Mouse (Mus musculus): Measurements from ENCODE around the gene Xrcc6. TPM values are rescaled to one million over a fixed set of nuclear protein-coding genes. Genes with fewer than 3 reads are reported as not detected.

The Xrcc6 gene
- polyA plus RNA-seq, 1 experiment = 183 TPM

GRCm38 (mm10) chr15:81954151-81954583 is 33.5 kb upstream of the Xrcc6 start:
- H3K27ac ChIP-seq (ENCODE audit: control insufficient read depth, insufficient read depth, low read length) = no peak overlapping the region
- H3K36me3 ChIP-seq (ENCODE audit: control insufficient read depth, insufficient read depth, low read length) = peaks cover 21% of the 10 kb centered on the region
- DNase-seq = no peak
- no peaks in the 10 kb centered on the region for H3K27me3 ChIP-seq (ENCODE audit: control insufficient read depth, insufficient read depth, low read length)
- WGBS = 96% methylated on average over 9 of the region's 9 CpGs
- no peaks in the 10 kb centered on the region for H3K4me1 ChIP-seq (replicated peaks; ENCODE audit: control insufficient read depth, insufficient read depth, low read length)
- TF ChIP-seq CTCF (IDR thresholded peaks at IDR 0.05; ENCODE audit: borderline replicate concordance, control insufficient read depth, extremely low read depth, insufficient read depth, low read length, poor library complexity) = no peak
- TF ChIP-seq POLR2A (IDR thresholded peaks at IDR 0.05; ENCODE audit: control insufficient read depth, extremely low read depth, insufficient read depth, low read length, poor library complexity) = no peak
- no peak overlapping the region for H3K4me3 ChIP-seq (ENCODE audit: control insufficient read depth, insufficient read depth, low read length)

DNA sequence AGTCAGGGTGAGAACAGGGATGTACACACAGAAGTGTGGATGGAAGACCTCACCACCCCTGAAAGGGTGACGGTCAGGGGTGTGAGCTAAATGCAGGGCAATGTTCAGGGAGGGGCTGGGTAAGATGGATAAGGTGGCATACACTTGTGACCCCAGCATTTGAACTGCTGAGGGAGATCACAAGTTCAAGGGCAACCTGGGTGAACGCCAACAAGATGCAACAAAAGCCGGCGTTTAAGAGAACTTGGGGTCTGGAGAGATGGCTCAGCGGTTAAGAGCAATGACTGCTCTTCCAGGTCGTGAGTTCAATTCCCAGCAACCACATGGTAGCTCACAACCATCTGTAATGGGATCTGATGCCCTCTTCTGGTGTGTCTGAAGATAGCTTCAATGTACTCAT is 32.9 kb upstream of the Xrcc6 start:
- no peak overlapping the region for H3K4me3 ChIP-seq (ENCODE audit: control insufficient read depth, insufficient read depth, low read length)
- TF ChIP-seq CTCF (IDR thresholded peaks at IDR 0.05; ENCODE audit: borderline replicate concordance, control insufficient read depth, extremely low read depth, insufficient read depth, low read length, poor library complexity) (no peak), POLR2A (IDR thresholded peaks at IDR 0.05; ENCODE audit: control insufficient read depth, extremely low read depth, insufficient read depth, low read length, poor library complexity) (no peak)
- peaks cover 21% of the 10 kb centered on the region for H3K36me3 ChIP-seq (ENCODE audit: control insufficient read depth, insufficient read depth, low read length)
- no peak for DNase-seq
- 98% methylated on average over 6 of the region's 6 CpGs for WGBS
- H3K4me1 ChIP-seq (replicated peaks; ENCODE audit: control insufficient read depth, insufficient read depth, low read length) = peaks cover 2% of the 10 kb centered on the region; the same call in 1 of the 2 replicates
- no peaks in the 10 kb centered on the region for H3K27me3 ChIP-seq (ENCODE audit: control insufficient read depth, insufficient read depth, low read length)
- H3K27ac ChIP-seq (ENCODE audit: control insufficient read depth, insufficient read depth, low read length) = no peak overlapping the region

DNA sequence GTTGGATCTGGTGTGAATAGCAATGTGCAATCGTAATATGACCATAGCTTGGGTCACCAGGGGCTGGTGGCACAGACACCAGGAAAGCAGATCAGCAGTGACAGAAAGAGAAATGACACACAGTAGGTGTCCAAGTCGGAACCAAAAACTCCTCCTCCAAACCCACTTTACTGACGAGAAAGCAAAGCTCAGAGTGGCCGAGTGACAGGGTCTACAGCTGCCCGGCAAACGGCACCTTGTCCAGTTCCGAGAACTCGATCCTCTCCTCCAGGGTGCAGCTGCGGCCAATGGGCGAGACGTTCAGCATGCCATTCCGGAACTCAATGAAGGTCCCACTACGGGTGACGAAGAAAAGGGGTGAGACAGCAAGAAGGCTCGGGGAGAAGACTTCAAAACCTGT is 32.2 kb upstream of the Xrcc6 start:
- peaks cover 21% of the 10 kb centered on the region for H3K36me3 ChIP-seq (ENCODE audit: control insufficient read depth, insufficient read depth, low read length)
- no peak for DNase-seq
- H3K4me3 ChIP-seq (ENCODE audit: control insufficient read depth, insufficient read depth, low read length) = no peak overlapping the region
- no peak for TF ChIP-seq CTCF (IDR thresholded peaks at IDR 0.05; ENCODE audit: borderline replicate concordance, control insufficient read depth, extremely low read depth, insufficient read depth, low read length, poor library complexity)
- TF ChIP-seq POLR2A (IDR thresholded peaks at IDR 0.05; ENCODE audit: control insufficient read depth, extremely low read depth, insufficient read depth, low read length, poor library complexity) = no peak
- no peak overlapping the region for H3K27ac ChIP-seq (ENCODE audit: control insufficient read depth, insufficient read depth, low read length)
- no peaks in the 10 kb centered on the region for H3K27me3 ChIP-seq (ENCODE audit: control insufficient read depth, insufficient read depth, low read length)
- 97% methylated on average over 15 of the region's 15 CpGs for WGBS
- peaks cover 3% of the 10 kb centered on the region; the same call in 1 of the 2 replicates for H3K4me1 ChIP-seq (replicated peaks; ENCODE audit: control insufficient read depth, insufficient read depth, low read length)

GRCm38 (mm10) chr15:81956457-81956856 is 31.2 kb upstream of the Xrcc6 start:
- Histone ChIP-seq H3K4me1 (replicated peaks; ENCODE audit: control insufficient read depth, insufficient read depth, low read length) (peaks cover 4% of the 10 kb centered on the region; the same call in 1 of the 2 replicates), H3K4me3 (ENCODE audit: control insufficient read depth, insufficient read depth, low read length) (no peak overlapping the region), H3K27ac (ENCODE audit: control insufficient read depth, insufficient read depth, low read length) (no peak overlapping the region), H3K36me3 (ENCODE audit: control insufficient read depth, insufficient read depth, low read length) (peaks cover 21% of the 10 kb centered on the region), H3K27me3 (ENCODE audit: control insufficient read depth, insufficient read depth, low read length) (no peaks in the 10 kb centered on the region)
- peak; percentile 66 for DNase-seq
- TF ChIP-seq CTCF (IDR thresholded peaks at IDR 0.05; ENCODE audit: borderline replicate concordance, control insufficient read depth, extremely low read depth, insufficient read depth, low read length, poor library complexity) = peak; percentile 94
- TF ChIP-seq POLR2A (IDR thresholded peaks at IDR 0.05; ENCODE audit: control insufficient read depth, extremely low read depth, insufficient read depth, low read length, poor library complexity) = no peak
- 75% methylated on average over 8 of the region's 8 CpGs for WGBS

DNA sequence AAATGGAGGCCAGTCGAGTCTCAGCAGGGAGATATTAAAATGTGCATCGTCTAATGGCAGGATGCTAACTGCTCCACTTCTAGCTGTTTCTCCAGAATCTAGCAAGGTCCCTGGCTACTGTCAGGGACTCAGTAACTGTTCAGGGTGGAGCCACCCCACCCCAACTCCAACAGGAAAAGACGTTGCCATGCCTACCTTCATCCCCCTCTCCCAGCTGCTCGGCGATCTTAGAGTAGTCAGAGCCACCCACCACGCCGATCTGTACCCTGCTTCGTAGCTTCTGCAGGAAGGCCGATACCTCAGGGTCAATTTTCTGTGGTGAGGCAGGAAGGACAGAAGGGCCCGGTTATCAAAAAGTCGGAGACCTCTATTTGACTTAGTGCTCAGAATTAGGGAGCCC is 30.0 kb upstream of the Xrcc6 start:
- H3K27me3 ChIP-seq (ENCODE audit: control insufficient read depth, insufficient read depth, low read length) = no peaks in the 10 kb centered on the region
- DNase-seq = no peak
- peaks cover 18% of the 10 kb centered on the region for H3K36me3 ChIP-seq (ENCODE audit: control insufficient read depth, insufficient read depth, low read length)
- WGBS = 95% methylated on average over 11 of the region's 11 CpGs
- no peak overlapping the region for H3K27ac ChIP-seq (ENCODE audit: control insufficient read depth, insufficient read depth, low read length)
- no peak overlapping the region for H3K4me3 ChIP-seq (ENCODE audit: control insufficient read depth, insufficient read depth, low read length)
- peaks cover 5% of the 10 kb centered on the region; the same call in 1 of the 2 replicates for H3K4me1 ChIP-seq (replicated peaks; ENCODE audit: control insufficient read depth, insufficient read depth, low read length)
- no peak for TF ChIP-seq POLR2A (IDR thresholded peaks at IDR 0.05; ENCODE audit: control insufficient read depth, extremely low read depth, insufficient read depth, low read length, poor library complexity)
- TF ChIP-seq CTCF (IDR thresholded peaks at IDR 0.05; ENCODE audit: borderline replicate concordance, control insufficient read depth, extremely low read depth, insufficient read depth, low read length, poor library complexity) = no peak

DNA sequence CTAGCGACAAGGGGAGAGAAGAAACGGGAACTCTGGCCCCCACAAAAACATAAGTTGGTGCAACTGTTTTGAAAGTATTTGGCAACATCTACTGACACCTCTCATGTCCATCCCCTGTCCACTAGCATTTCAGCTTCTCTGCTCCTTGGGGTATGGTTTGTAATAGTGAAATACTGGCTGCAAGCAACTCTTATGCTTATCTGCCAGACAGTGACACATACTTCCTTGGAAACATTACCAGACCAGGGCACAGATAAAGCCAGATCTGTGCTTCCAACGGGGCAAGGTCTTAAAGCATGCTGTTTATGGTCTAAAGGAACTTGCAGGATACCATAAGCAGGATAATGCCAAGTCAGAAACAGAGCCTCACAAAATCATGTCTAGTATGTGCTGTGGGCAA is 28.7 kb upstream of the Xrcc6 start:
- Histone ChIP-seq H3K4me1 (replicated peaks; ENCODE audit: control insufficient read depth, insufficient read depth, low read length) (peaks cover 5% of the 10 kb centered on the region; the same call in 1 of the 2 replicates), H3K4me3 (ENCODE audit: control insufficient read depth, insufficient read depth, low read length) (no peak overlapping the region), H3K27me3 (ENCODE audit: control insufficient read depth, insufficient read depth, low read length) (no peaks in the 10 kb centered on the region), H3K27ac (ENCODE audit: control insufficient read depth, insufficient read depth, low read length) (no peak overlapping the region), H3K36me3 (ENCODE audit: control insufficient read depth, insufficient read depth, low read length) (peaks cover 14% of the 10 kb centered on the region)
- DNase-seq = no peak
- TF ChIP-seq CTCF (IDR thresholded peaks at IDR 0.05; ENCODE audit: borderline replicate concordance, control insufficient read depth, extremely low read depth, insufficient read depth, low read length, poor library complexity) (no peak), POLR2A (IDR thresholded peaks at IDR 0.05; ENCODE audit: control insufficient read depth, extremely low read depth, insufficient read depth, low read length, poor library complexity) (no peak)
- WGBS = 96% methylated on average over 3 of the region's 3 CpGs

Data from thymus, adult 2 months (tissue).